Mouse (Mus musculus): Measurements from ENCODE around the gene Rps6. TPM values are rescaled to one million over a fixed set of nuclear protein-coding genes. Genes with fewer than 3 reads are reported as not detected.

The Rps6 gene
- polyA plus RNA-seq (2012; ENCODE audit: low replicate concordance) = 112 and 228 TPM in 2 replicates

DNA sequence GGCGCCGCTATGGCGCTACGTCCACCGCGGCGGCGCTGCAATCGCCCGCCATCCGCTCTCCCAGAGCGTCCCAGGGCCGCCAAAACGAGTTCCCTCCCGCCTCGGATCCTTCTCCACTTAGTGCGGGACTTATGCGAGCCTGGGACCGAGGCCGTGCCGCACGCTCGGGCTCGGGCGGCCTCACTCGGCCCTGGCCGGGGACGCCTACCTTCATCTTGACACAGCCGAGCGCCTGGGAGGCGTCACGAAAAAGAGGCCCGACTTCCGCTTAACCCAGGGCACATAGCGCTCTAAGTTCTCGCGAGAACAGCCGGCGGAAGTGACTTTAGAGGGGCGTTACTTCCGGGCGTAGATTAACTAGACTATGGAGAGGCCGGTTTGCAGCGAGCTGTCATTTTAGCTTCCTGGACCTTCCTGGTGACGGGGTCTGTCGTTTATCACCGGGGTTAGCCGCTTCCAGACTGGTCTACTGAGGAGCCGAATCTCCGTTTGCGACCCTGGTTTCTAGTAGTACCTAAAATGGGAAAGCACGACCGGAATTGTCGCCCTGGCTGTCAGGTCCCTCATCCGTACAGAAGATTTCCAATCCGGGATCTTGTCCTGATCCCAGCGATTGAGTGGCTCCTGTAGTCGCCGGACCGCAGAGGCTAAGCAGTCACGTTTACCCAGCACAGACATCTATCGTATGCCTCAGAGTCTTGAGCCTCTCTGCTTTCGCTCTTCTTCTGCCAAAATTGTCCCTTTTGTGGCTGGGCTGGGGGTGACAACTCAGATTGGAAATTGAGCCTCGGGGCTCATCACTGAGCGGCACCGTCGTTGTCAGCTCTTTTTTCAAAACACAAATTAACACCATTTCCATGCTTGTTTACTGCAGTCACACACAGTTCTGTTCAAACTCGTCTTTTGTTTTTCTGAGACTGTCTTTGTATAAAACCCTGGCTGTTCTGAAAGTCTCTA, at the start of gene Rps6:
Rps6 (minus strand) TSS at position 300 of the 957 bp plus-strand sequence.

DNA sequence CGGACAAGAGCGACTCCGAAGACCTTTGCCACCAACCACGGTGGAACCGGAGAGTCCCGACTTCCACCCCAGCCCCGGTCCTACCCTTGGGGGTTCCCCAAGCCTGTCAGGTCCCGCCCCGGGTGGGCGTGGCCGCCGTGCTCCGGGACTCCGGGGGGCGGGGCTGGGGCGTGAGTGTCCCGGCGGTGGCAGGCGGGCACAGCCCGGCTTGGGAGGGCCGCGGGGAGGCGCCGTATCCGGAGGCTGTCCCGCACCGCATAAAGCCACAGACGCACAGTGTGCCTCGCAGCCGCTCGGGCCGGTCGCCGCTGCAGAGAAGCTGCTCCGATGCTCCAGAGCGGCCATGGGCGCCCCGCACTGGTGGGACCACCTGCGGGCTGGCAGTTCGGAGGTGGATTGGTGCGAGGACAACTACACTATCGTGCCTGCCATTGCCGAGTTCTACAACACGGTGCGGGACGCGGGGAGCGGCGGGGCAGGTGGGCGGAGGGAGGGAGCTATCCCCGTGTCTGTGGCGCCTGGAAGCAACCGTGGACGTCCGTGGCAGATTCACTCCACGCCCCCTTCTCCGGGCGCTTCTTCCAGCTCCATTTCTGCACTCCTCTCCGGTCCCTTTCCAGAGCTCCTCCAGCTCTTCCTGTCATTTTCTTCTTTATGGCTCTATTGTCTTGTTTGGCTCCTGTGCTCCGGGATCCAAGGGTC, 17.1 kb upstream of the Rps6 start, which contains the start of gene Acer2:
Acer2 (plus strand) TSS at position 251 of the 702 bp plus-strand sequence.

Other genes starting within 250 kb of the Rps6 start
- gene Haus6, start 245.4 kb downstream of the Rps6 start, polyA plus RNA-seq (2012; ENCODE audit: low replicate concordance) = 26.3 and 33.9 TPM in 2 replicates
- 4.0 and 12.3 TPM in 2 replicates for gene Plin2, start 187.4 kb downstream of the Rps6 start, polyA plus RNA-seq (2012; ENCODE audit: low replicate concordance)
- gene Dennd4c, start 108.9 kb downstream of the Rps6 start, polyA plus RNA-seq (2012; ENCODE audit: low replicate concordance) = 3.6 and 12.3 TPM in 2 replicates
- 0.08 and 0.71 TPM in 2 replicates for gene Acer2, start 17.0 kb upstream of the Rps6 start, polyA plus RNA-seq (2012; ENCODE audit: low replicate concordance)